Mouse (Mus musculus) left cerebral cortex, postnatal 36 days (tissue): ENCODE measurements around the gene Fn1. TPM values are rescaled to one million over a fixed set of nuclear protein-coding genes. Genes with fewer than 3 reads are reported as not detected.

ENCODE experiments used
- DNase-seq, 2 experiments: peaks; one replicate each; pipeline ENCODE4 v3.0.0; 2021 to 2022; ENCODE audit warnings: low spot score in 2 of 2, mixed read lengths in 1 of 2
- intact Hi-C: fragments of 180-260 bp; cut with DNase I; formaldehyde crosslinking; loops from one replicate; pipeline ENCODE4 v1.15.1; 2025
- total RNA-seq, 2 experiments: library from RNA; stranded (reverse); gene quantifications; 2 replicates each; pipeline ENCODE4 v1.2.3; 2021

The Fn1 gene
- total RNA-seq, 2 experiments from 2014 or later, result 36.7 to 60.8 TPM

DNA sequence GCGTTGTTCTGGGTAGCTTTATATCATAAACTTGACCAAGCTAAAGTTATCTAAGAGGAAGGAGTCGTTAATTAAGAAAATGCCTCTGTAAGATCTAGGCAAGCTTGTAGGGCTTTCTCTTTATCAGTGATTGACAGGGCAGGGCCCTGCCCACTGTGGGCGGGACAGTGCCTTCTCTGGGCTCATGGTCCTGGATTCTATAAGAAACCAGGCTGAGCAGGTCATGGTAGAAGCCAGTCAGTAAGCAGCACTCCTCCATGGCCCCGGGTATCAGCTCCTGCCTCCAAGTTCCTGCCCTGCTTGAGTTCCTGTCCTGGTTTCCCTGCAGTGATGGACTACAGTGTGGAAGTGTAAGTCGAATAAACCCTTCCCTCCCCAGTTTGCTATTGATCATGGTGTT is 43.1 kb downstream of the Fn1 start:
- DNase-seq, result no peak
- intact Hi-C loops, result no loop called here

DNA sequence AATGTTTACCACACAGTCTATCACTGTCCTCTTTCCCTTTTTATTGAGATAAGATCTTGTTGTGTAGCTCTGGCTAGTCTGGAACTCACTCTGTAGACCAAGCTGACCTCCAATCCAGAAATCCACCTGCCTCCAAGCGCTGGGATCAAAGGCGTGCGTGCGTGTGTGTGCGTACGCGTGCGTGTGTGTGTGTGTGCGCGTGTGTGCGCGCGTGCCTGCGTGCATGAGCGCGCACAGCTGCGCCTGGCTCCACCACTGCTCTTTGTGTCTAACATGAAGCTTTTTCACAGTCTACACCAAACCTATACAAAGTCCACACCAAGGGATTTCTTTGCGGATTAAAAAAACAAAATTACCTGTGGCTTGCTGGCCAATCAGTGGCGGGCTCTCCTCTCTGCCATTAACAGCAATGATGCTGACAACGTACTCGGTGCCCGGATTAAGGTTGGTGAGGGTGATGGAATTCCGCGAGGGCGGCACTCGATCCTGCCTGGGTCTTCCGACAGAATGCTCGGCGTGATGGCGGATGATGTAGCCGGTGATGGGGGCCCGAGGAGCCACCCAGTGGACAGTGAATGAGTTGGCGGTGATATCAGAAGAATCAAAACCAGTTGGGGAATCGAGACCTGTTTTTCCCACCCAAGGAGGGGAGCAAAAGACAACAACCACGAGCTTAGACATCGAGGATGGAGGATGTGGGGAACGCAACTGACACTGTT is 43.8 kb downstream of the Fn1 start:
- intact Hi-C loops, result no loop called here
- no peak for DNase-seq

DNA sequence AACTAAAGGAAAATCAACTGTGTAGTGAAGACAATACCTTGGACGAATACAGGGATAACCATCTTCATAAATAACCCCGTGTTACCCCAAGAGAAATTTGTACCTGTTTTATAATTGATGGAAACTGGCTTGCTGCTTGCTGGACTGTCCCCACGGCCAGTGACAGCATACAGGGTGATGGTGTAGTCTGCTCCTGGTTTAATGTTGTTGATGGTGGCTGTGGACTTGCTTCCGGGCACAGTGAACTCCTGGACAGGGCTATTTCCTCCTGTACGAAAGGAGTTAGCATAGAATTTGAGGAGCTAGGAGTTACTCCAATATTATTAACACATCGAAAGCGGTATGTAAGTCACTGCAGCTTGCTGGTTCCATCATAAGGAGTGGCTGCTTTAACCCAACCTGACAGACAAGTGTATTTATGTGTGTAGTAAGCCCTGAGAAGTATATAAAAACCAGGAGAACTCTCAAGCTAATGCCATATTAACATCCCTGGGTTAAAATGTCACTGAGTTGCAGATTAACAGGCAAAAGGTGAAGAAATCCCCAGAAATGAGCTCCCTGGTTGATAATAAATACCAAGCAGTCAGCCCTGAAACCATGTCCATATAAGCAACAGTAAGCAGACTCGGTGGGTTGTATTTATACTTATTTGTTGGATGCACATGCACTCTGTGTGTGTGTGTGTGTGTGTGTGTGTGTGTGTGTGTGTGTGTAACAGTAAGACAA is 46.2 kb downstream of the Fn1 start:
- DNase-seq, result no peak
- intact Hi-C loops, result no loop called here

DNA sequence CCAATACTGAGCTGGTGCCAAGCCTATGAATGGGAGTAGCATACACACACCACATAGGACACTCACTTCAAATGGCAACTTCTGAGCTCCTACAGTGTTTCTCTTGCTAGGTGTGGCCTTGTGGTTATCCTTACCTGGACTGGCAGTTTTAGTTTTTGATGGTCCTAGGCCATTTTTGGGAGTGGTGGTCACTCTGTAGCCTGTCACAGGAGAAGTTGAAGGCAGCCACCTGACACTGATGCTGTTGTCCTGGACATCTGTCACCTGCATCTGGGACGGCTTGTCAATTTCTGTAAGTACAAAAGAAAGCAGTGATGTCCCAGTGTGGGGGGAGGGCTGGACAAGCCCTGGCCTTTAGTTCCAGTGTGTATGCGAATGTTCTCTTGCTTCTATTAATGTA is 47.2 kb downstream of the Fn1 start:
- DNase-seq, result no peak
- intact Hi-C loops, result no loop called here

DNA sequence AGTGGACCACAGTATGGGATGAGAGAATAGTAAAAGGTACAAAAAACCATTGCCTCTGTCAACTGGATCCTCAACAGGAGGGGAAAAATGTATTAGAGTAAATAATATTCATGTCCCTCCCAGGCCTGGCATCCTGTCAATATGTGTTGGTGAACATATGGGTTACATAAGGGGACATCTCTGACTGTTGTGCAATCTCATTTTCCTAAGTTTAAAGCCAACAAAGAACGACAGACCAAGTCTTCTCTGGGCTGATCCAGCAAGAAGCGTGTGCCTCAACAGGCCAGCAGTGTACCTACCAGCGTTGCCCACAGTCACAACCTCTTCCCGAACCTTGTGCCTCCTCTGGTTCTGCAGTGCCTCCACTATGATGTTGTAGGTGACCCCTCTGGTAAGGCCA is 57.6 kb downstream of the Fn1 start:
- intact Hi-C loops, result no loop called here

DNA sequence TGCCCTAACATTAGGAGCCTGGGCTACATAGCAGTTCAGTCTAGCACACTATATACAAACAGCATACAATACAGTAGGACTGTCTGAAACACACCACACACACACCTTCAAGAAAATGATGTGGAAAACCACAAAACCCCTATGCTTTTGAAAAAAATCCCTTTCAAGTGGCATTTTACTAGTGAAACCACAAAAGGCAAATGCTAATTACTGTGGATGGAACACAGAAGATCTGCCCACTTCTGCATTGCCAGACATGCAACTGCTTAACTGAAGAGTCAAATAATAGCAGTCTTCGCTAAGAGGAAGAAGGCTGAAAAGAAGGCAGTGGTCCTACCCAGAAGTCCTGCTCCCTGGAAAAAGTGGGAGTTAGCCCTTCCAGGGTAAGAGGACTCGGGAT is 58.7 kb downstream of the Fn1 start:
- intact Hi-C loops, result no loop called here
- DNase-seq, result no peak

More for the DNA sequence above, 57.6 kb downstream of the Fn1 start:
- DNase-seq, result no peak

DNA sequence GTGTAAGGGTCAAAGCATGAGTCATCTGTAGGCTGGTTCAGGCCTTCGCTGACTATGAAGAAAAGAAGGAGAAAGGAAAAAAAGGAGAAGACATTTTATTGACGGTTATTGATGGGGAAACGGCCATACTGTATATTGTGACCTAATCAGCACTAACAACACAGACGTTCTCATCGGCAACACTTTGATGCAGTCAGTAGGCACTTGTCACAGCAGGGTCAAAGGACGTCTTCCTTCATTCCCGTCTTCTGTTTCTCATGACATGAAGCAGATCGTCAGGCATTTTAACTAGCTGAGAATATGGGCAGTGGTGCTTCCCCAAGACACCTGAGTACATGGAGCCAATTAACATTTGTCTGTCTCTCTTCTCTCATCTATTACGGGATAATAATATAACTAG is 59.8 kb downstream of the Fn1 start:
- intact Hi-C loops, result no loop called here

DNA sequence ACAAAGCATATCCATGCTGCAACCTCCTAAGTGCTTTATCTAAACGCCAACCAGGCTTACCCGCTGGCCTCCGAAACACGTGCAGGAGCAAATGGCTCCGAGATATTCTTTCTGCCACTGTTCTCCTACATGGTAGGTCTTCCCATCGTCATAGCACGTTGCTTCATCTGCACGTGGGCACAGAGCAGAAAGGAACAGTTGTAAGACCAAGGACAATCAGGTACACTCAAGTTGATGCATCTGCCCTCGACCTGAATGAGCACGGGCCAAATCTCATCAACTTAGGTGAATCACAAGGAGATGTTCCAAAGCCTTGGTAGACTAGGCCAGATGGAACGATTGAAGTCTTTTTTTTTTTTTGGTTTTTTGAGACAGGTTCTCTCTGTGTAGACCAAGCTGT is 63.0 kb downstream of the Fn1 start:
- intact Hi-C loops, result no loop called here
- DNase-seq, result no peak

More for the DNA sequence above, 59.8 kb downstream of the Fn1 start:
- no peak for DNase-seq

DNA sequence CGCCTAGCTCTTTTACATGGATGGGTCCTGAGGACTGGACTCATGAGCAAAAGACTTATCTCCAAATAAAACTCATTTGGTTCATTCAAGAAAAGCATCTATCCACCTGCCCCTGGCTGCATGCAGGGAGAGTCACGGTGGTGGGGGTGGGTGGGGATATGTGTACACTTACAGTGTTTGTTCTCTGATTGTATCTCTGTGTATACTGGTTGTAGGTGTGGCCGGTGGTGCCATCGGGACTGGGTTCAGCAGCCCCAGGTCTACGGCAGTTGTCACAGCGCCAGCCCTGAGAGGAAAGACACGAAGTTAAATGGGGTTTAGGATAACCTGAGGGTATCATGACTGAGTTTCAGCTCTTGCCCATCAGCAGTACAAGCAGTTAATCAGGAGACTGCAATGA is 66.3 kb downstream of the Fn1 start:
- DNase-seq, result no peak
- intact Hi-C loops, result no loop called here

DNA sequence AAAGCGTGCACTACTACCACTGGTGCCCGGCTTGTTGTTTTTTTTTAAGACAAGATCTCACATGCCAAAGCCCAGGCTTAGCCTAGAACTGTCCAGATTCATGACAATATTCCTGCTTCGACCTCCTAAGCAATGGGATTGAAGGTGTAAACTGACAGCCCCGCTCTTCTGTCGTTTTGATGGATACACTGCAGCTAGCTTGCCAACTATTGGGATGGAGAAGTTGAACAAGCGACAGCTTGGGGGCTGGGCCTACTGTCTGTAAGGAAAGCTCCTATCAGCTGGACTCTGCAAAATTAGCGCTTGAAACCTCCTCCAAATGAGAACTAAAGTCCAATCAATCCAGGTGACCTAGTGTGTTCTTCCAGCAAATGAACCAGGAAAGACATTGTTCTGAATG is 69.1 kb downstream of the Fn1 start:
- DNase-seq, result no peak
- intact Hi-C loops, result no loop called here

DNA sequence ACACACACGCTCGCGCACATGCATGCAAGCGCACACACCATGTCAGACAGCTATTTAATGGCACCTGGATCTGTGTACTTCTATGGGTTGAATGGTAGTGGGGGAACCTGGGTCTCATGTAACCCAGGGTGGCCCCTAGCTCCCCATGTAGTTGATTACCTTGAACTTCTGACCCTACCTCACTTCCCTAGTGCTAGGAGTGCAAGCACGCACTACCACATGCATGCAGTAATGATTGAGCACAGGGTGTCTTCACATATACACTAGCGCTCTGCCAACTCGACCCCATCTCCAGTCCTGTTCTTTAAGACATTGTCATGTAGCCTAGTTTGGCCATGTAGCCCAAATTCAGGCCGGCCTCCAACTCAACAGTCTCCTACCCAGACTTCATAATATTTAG is 69.7 kb downstream of the Fn1 start:
- intact Hi-C loops, result no loop called here
- DNase-seq, result no peak

DNA sequence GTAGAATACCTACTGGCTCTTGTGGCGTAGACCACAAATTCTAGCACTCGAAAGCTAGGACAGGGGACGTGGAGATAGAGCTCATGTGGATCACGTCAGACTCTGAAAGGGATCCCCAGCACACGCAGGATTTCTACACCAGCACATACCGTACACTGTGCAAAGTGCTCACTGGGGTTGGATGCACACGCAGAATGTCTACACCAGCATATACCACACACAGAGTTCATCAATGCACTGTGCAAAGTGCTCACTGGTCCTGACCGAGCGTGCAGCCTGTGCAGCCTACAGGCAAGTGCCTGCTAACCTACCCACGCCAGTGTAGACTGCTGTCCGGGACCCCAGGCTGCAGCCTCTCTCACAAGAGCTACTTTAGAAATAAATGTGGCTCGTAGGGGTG is 72.6 kb downstream of the Fn1 start:
- intact Hi-C loops, result no loop called here
- no peak for DNase-seq

DNA sequence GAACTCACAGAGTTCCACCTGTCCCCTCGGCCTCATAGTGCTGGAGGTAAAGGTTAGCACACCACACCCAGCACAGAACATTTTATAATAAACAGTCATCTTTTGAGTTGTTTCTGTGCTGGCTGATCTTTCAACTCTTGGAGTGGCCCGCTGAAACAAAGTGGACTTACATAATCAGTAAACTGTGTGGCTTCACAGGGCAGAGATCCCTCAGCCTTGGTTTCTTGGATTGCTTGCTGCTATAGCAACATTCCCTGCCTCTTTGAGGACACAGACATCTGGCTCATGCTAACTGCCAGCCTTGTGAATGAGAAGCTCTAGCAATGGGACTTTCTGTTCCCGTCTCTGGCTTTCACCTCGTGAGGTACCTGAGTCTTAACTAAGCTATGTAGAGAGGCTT is 73.5 kb downstream of the Fn1 start:
- intact Hi-C loops, result no loop called here
- no peak for DNase-seq

DNA sequence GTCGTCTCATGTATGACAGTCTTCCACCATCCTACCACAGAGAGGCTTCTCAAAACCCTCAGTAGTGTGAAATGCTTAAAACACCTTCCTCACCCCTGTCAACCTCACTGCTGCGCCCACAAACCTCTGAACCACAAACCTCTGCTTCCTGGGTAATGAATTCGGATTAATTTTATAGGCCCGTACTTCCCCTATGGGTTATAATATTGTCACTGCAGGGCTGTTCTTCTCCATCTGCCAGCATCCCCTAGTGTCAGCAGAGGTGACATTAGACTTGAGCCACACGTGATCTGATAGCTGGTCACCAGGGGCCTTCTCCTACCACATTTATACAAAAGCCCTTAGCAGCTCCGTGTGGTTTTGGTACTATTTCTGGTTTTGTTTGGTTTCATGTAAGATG is 76.2 kb downstream of the Fn1 start:
- DNase-seq, result no peak
- intact Hi-C loops, result no loop called here

DNA sequence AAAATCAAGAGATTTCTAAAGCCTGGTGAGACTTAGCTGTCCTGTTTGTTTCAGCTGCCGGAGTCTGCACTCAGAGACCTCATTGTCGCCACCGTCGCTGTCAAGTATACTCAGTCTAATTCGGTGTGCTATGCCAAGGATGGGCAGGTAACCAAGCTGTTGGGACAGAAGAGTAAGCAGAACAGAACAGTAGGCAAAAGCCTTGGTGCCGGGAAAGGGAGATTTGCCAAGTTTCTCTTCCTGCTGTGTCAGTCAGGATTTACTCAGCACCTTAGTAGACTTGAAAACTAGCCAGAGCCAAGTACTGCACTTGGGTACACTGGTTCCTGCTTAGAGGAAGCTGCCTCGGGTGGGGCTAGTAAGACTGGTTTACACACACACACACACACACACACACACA is 77.0 kb downstream of the Fn1 start:
- intact Hi-C loops, result no loop called here
- no peak for DNase-seq

DNA sequence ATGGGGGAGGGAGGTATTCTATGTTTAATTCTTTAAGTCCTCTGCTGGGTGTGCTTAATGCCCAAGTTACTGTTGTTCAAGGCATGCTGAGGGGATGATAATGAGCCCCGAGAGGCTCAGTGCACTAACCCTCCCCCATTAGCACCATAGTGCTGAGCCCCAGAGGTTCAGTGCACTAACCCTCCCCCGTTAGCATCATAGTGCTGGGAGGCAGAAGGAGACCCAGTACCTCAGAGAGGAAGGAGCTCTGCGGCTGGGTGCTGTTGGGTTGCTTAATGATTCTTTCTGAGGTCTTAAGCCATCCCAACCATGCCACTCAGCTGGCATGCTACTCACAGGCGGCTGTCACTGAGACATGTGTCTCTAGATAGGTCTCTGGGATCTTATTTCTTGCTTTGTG is 82.9 kb downstream of the Fn1 start:
- intact Hi-C loops, result no loop called here
- no peak for DNase-seq

DNA sequence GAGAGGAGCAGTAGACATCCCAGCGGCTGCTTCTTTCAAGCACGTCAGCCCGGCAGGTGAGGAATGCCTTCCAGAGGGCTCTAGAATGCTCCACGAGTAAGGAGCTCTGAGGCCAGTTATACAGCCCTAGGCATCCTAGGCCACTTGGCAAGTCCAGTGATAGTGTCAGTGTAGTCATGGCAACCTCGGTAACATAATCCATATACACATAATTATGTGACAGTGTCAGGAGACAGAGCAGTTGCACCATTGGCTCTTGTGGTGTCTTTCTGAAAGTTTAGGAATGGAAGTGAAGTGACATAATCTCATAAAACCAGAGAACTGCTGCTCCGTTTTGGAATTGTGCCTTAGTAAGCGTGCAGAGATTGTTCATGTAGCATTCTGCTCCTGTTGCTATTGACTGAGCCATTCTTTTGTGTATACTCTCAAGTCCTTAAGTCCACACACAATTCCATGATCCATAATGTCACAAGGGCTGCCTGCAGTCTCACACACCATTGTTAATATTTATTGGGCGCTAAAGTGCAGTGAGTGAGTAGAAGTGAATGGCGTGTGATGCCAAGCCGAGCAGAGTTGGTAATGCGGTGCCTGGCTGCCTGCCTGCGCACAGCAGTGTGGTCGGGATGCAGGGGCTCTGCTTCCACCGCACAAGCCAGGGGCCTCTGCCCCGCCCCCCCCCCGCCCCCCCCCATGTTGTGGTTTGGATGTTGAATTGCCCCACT is 85.0 kb downstream of the Fn1 start:
- no peak for DNase-seq
- intact Hi-C loops, result no loop called here

DNA sequence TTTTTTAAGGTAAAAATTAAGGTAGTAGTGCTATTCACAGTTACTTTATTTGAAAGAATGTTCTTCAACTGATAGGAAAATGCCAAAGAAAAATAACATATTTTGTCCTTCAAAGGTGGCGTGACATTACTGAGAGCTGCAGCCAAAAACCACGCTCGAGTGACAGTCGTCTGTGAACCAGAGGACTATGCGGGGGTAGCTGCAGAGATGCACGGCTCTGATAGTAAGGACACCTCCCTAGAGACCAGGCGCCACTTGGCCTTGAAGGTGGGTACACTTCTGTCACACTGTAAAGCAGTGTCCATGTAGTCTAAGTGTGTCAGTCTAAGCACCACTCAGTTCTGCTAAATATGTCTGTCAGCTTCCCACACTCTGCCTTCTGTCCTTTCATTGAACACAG is 88.7 kb downstream of the Fn1 start:
- DNase-seq, result no peak
- intact Hi-C loops, result no loop called here

DNA sequence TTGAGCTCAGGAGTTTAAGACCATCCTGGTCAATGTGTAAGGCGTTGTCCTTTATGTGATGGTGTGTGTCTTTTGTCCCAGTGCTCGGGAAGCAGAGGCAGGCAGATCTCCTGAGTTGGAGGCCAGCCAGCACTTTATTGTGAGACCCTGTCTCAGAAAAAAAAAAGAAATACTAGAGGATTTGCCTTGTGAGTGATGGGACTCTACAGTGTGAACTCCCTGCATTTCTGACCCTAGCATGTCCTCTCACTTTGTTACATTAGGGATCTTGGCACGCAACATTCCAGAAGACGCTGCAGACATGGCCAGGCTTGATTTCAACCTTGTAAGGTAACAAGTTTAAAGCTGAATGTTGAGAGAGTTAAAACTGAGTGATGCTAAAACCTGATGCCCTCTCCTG is 92.4 kb downstream of the Fn1 start:
- intact Hi-C loops, result no loop called here
- no peak for DNase-seq

DNA sequence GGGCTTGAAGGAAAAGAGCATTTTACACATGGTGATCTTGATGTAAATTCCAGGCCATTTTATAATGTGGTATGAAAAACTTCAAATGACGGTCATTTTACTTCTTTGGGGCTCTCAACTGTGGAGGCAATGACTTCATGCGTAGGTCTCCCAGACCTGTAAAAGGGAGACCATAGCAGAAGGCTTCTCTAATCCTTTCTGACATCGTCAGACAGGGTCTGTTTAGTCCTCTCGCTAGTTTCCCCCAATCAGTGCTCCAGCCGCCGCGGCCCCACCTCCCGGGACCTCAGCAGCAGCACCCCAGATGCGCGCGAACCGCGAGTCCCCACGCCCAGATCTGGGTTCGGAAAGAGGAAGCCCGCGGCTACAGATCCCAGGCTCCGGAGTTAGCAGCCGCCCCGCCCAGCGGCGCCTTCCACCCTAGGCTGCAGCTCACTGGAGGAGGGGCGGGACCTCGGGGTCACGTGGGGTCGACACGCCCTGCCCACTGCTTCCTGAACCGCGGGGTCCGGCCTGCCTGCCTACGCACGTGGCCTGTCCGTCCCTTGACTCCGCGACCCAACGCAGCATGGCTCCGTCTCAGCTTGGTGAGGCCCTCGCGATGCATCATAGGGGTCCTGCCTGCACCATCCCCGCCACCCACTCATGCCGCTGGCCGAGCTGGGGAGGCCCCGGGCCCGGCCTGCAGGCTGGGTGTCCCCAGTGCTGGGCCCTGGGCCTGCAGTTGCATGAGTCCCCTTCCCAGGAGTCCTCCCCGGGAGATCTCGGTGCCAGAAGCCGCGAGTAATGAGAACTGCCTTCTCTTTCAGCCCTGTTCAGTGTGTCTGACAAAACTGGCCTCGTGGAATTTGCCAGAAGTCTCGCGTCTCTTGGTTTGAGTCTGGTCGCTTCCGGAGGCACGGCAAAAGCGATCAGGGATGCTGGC is 96.0 kb downstream of the Fn1 start, which contains the start of gene Atic:
Gene Atic, plus strand, starts transcription at position 463 of the 925 bp plus-strand sequence.
- intact Hi-C loops, result no loop called here
- peak; percentile 82 to 84 for DNase-seq
